Mouse (Mus musculus) G1E (cell line): ENCODE data around the gene Gm28038.

ENCODE experiments used
- CTCF ChIP-seq: IDR thresholded peaks from 2 replicates; pipeline ENCODE4 v1.5.1; 2012; ENCODE audit warnings: low read depth, low read length, inconsistent platforms, mixed read lengths
- GATA1 ChIP-seq: IDR thresholded peaks from 2 replicates; pipeline ENCODE4 v1.6.1; 2012; ENCODE audit warnings: borderline replicate concordance, low read length, inconsistent platforms, mixed read lengths
- POLR2AphosphoS5 ChIP-seq: IDR thresholded peaks from 2 replicates; pipeline ENCODE4 v1.6.1; 2012; ENCODE audit warnings: low read depth, low read length, inconsistent platforms; ENCODE audit not compliant: insufficient replicate concordance
- TAL1 ChIP-seq: conservative IDR thresholded peaks from 2 replicates; pipeline ENCODE4 v1.6.1; 2012; ENCODE audit warnings: low read depth, low read length, inconsistent platforms, mixed read lengths

GRCm38 (mm10) chr2:30281651-30282050 is 808 bp downstream of the Gm28038 start:
- TF ChIP-seq CTCF = no peak
- TF ChIP-seq GATA1 = no peak
- TF ChIP-seq TAL1 = no peak
- TF ChIP-seq POLR2AphosphoS5 = no peak
